Mouse (Mus musculus) spleen, postnatal 0 days (tissue): ENCODE results near the gene Slc9a1. TPM values are rescaled to one million over a fixed set of nuclear protein-coding genes. Genes with fewer than 3 reads are reported as not detected.

Experiments
- polyA plus RNA-seq: library from polyadenylated mRNA; unstranded; fragments of >200 nt; fragmentation: Nextera tagmentation; extraction: Ambion mirVana; gene quantifications from 2 replicates; pipeline ENCODE4 v1.2.1, GENCODE M21; 2015

Gene Slc9a1
- polyA plus RNA-seq = 4.5 and 5.3 TPM in 2 replicates

GRCm38 (mm10) chr4:133369553-133370297, at the start of gene Slc9a1:
Gene Slc9a1, plus strand, starts transcription at chr4:133369706.

GRCm38 (mm10) chr4:133353367-133354365, 15.8 kb upstream of the Slc9a1 start, which contains the start of gene Wdtc1:
Gene Wdtc1, minus strand, starts transcription at chr4:133353481.

Other genes starting within 250 kb of the Slc9a1 start
- 83.1 and 88.3 TPM in 2 replicates for gene Wasf2, start 239.2 kb upstream of the Slc9a1 start, polyA plus RNA-seq
- 0.18 and 0.45 TPM in 2 replicates for gene Cd164l2, start 157.6 kb upstream of the Slc9a1 start, polyA plus RNA-seq
- gene Gpr3, start 157.2 kb upstream of the Slc9a1 start, polyA plus RNA-seq = 0.11 TPM in 1 of 2 replicates, not detected in the other
- gene Map3k6, start 128.9 kb upstream of the Slc9a1 start, polyA plus RNA-seq = 4.6 and 5.5 TPM in 2 replicates
- 3.2 and 3.5 TPM in 2 replicates for gene Sytl1, start 106.6 kb upstream of the Slc9a1 start, polyA plus RNA-seq
- 57.6 and 59.4 TPM in 2 replicates for gene Tmem222, start 91.9 kb upstream of the Slc9a1 start, polyA plus RNA-seq
- gene Wdtc1, start 16.2 kb upstream of the Slc9a1 start, polyA plus RNA-seq = 8.0 and 8.3 TPM in 2 replicates
- 0.30 and 0.58 TPM in 2 replicates for gene Tent5b, start 110.4 kb downstream of the Slc9a1 start, polyA plus RNA-seq
- 0.40 and 0.47 TPM in 2 replicates for gene Trnp1, start 128.8 kb downstream of the Slc9a1 start, polyA plus RNA-seq
- 0.17 and 0.23 TPM in 2 replicates for gene Kdf1, start 149.3 kb downstream of the Slc9a1 start, polyA plus RNA-seq
- 151 and 160 TPM in 2 replicates for gene Nudc, start 176.3 kb downstream of the Slc9a1 start, polyA plus RNA-seq
- gene Nr0b2, start 183.7 kb downstream of the Slc9a1 start, polyA plus RNA-seq = 2.6 and 3.6 TPM in 2 replicates
- 5.0 and 5.6 TPM in 2 replicates for gene Gpatch3, start 205.0 kb downstream of the Slc9a1 start, polyA plus RNA-seq
- 11.5 and 12.3 TPM in 2 replicates for gene Gpn2, start 214.7 kb downstream of the Slc9a1 start, polyA plus RNA-seq
- 1.5 and 1.6 TPM in 2 replicates for gene Sfn, start 232.5 kb downstream of the Slc9a1 start, polyA plus RNA-seq